Mouse (Mus musculus): ENCODE measurements around the gene Mccc1.

GRCm38 (mm10) chr3:36004028-36004895 is 3.8 kb upstream of the Mccc1 start:
- TF ChIP-seq CTCF (IDR thresholded peaks at IDR 0.05; ENCODE audit: control insufficient read depth, insufficient read depth, insufficient replicate concordance, low read depth, low read length), result no peak
- TF ChIP-seq POLR2A (IDR thresholded peaks at IDR 0.05; ENCODE audit: control insufficient read depth, low read depth, low read length), result no peak
